Mouse (Mus musculus) cerebellum, postnatal 4 days (tissue): ENCODE measurements around the gene Gpr39.

Source experiments
- DNase-seq, 2 experiments: peaks; one replicate each; pipeline ENCODE4 v3.0.0; 2022; ENCODE audit warnings: low spot score in 2 of 2, mixed read lengths in 1 of 2

Gene Gpr39

GRCm38 (mm10) chr1:125694338-125694737 lies 17.5 kb downstream of the Gpr39 start:
- no peak for DNase-seq

- no peak for DNase-seq
Observed at GRCm38 (mm10) chr1:125701101-125701590, 24.4 kb downstream of the Gpr39 start.

GRCm38 (mm10) chr1:125701773-125702172 lies 25.0 kb downstream of the Gpr39 start:
- no peak for DNase-seq

DNA sequence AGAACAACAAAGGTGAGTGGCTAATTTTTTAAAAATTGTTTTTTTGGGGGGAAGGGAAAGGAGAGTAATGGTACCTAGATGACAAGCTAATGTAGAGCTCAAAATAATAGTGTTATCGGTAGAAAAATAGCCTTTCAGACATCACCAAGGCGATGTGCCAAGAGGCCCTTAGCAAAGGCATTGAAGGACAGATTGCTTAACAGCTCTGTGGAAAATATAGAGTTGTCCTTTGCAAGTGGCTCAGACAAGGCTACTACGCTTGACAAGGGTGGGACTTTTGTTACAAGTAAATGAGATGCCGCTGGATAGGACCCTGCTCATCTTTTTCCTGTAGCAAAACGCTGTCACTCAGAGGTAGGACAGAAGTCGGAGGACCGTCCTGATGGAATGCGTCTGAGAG lies 25.5 kb downstream of the Gpr39 start:
- no peak for DNase-seq

DNA sequence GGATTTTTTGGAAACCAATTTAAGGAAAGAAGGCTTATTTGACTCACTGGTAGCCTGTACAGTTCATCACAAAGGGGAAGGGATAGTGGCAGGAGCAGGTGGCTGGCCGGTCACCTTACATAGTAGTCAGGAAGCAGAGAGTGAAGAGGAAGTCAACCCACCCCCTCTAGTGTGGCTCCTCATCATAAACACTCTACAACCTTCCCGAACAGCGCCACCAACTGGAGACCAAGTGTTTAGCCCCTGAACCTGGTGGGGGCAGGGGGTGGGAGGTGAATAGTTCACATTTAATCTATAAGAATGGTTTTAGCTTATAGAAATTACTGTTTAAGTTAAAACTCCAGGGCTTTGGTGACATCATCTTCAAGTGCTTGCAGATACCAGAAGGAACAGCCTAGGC lies 28.6 kb downstream of the Gpr39 start:
- DNase-seq = no peak

GRCm38 (mm10) chr1:125715286-125715685 lies 38.5 kb downstream of the Gpr39 start:
- no peak for DNase-seq

- no peak for DNase-seq
Observed at GRCm38 (mm10) chr1:125716241-125716640, 39.4 kb downstream of the Gpr39 start.

DNA sequence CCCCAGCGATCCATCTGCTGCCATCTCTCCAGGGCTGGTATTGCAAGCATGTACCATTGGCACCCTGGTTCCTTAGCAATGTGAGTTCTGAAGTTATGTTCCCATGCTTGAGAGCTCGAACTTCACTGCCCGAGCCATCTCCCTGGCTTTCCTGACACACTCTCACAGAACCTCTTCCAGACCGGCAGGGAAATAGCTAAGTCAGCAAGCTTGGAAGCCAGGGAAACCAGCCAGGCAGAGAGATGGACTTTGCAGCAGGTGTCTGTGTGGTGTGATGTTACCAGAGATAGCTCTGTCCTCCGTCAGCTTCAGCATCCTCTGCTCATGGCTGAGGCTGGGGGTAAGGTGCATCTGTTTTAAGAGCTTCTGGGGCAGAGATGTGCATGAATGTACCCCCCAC lies 41.1 kb downstream of the Gpr39 start:
- DNase-seq = no peak

GRCm38 (mm10) chr1:125719127-125719526 lies 42.3 kb downstream of the Gpr39 start:
- no peak for DNase-seq

DNA sequence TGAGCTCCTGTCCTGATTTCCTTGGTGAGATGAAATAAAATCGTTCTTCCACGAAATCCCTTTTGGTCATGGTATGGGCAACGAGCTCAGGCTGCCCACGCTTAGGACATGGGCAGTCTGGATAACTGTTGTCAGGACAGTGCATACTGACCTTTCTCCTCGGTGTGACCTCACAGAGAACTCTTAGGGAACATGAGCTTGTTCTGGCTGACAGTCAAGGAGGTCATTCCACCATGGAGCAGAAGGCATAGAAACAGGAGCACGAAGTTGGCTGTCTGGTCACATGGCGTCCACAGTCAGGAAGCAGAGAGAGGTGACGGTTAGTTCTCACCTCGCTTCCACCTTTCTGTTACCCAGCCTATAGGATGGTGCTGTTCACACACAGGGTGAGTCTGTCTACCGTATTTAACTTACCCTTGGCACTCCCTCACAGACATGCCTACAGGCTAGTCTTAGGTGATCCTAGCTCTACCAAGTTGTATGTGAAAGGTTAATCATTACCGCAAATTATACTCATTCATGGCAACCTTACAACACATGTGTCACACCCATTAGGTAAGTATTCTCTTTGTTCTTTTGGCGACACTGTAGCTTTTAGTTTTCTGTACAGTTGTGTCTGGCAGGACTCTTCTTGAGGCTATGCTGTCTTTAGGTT lies 44.4 kb downstream of the Gpr39 start:
- DNase-seq = no peak

DNA sequence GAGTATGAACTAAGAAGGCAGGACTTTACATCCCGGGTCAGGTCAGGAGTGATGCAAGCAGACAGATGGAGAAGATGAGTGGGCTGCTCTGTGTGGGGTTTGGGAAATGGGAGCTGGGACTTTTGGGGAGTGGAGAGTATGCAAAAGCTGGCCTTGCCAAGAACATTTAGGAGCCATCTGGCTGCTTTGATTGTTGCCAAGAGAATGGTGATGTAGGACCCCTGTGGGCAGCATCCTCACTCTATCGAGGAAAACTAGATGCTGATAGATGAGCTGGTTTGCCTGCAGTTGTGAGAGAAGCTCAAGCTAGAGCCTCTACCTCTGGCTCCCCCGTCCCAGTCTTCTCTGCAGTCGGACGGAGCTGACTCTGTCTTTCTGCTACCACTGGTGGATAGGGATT lies 47.5 kb downstream of the Gpr39 start:
- DNase-seq = peak in 1 of 2 experiments; percentile 68

- DNase-seq = no peak
Observed at GRCm38 (mm10) chr1:125729025-125729565, 52.3 kb downstream of the Gpr39 start.

GRCm38 (mm10) chr1:125729731-125730536 lies 53.1 kb downstream of the Gpr39 start:
- DNase-seq = peak in 1 of 2 experiments; percentile 22

GRCm38 (mm10) chr1:125730537-125730880 lies 53.7 kb downstream of the Gpr39 start:
- no peak for DNase-seq

GRCm38 (mm10) chr1:125731854-125732253 lies 55.1 kb downstream of the Gpr39 start:
- no peak for DNase-seq

DNA sequence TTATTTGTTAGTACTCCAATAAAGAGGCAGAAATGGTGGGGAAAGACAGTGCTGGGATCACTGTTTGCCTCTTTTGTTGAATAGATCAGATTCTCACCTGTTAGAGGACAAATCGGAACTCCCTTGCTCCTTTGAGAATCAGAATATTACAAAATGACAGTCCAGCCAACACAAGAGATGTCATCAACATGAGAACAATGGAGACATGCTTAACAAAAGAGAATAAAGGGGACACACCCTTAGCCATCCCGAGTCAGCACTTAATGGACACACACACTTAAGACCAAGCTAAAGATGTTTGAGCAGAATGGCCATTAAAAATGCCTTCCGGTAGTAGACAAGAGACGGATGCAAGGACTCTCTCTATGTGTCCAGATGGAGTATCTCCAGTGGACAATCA lies 68.0 kb downstream of the Gpr39 start:
- no peak for DNase-seq

DNA sequence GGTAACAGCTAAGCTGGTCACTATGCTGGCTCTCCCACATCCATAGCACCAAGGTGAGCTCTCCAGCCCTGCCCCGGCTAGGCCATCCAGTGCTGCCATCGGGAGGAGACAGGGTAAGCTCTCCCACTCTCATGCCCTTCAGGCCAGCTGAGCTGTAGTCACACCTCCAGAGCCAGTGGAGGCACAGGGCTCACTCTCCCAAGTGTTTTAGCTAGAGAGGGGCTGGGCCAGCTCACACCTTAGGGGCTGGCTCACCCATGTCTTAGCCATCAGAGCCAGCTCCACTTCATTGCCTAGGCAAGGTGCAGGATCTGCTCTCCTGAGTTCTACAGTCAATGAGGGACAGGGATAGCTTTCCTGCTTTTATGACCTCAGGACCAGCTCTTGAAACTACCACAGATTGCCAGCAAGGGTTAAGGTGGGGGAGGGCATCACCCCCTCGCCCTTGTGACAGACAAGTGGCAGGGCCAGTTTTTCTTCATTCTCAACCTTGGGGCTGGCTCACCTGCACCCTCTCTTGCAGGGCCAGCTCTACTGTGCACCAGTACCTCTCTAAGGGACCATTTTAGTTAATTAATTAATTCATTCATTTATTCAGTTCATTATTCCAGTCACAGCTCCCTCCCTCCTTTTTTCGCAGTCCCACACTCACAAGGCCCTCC lies 78.7 kb downstream of the Gpr39 start:
- DNase-seq = no peak

DNA sequence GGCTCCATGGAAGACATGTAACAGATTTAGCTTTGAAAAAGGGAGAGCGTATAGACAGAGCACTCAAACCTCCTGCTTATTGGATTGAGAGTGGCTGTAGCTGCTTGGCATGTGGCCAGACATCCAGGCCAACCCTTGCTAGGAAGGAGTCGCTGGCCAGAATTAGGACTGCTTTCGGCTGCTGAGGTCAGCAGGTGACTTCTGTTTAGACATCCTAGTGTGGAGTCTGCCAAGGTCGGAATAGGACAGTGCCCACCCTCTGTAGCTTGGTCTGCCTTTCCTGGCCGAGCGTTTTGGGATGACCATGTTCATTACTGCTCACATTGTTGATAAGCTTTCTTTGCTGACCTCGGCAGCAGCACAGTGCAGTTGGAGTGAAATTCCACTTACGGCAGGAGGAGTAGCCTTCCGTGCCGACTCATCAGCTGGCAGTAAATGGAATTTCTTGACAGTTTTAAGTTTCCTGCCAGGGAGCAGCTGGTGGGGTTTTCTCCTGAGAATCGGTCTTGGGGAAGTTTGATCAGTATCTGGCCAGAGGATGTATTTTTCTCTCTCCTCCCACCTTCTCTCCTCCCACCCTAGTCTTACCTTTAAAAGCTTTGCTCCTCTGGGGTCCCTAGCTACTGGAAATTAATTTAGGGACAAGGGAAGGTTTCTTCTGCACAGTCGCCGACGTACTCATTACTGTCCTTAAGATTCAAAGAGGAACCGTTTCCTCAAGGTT lies 83.3 kb downstream of the Gpr39 start:
- DNase-seq = peak; percentile 28 to 60

DNA sequence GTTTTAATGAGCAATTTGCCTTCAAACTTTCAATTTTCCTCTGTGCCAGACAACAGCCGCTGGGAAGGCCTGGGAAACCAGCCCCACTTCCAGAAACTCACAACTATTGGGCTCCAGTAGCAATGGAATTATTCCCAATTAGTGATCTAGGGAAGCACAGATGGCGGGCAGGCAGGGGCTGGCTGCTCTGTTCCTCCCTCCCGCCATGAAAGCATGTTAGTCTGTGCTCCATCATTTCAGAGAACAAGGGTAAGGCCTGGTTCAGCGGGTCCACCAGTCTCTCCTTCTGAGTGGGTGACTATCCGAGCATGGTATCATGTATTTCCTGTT lies 83.9 kb downstream of the Gpr39 start:
- DNase-seq = peak in 1 of 2 experiments; percentile 13

GRCm38 (mm10) chr1:125762076-125762475 lies 85.3 kb downstream of the Gpr39 start:
- DNase-seq = peak in 1 of 2 experiments; percentile 3

DNA sequence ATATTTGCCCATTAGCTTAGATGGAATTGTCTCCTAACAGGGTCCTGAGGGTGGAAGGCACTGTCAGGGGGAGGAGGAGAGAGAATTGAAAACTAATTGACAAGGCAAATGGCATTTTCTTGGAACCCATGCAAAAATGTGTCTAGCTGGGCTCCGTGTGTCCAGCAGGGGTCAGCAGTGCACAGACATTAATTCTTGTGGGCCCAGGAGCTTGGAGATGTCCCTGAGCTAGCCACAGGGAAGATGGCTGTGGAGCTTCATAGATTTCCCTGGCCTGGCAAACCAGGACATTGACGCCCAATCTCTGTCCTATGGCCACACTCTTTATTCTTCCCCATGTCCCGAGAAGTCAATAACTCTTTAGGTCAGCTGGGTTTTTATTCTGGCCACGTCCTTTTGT lies 113.0 kb downstream of the Gpr39 start:
- peak; percentile 65 to 74 for DNase-seq

DNA sequence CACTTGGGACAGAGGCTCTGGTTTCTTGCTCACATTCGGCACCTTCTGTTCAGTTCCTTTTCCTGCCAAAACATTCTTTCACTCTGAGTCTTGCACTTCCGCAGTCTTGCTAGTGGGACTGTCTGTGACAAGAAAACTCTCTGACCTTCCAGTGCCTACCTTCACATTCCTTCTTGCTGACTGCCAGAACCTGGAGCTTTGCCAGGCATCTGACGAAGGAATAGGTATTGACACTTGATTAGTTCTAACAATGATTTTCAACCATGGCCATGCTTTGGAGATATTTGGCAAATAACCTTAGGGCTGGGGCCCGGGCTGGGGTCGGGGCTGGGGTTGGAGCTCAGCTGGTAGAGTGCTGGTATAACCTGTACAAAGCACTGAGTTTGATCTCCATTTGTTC lies 123.7 kb downstream of the Gpr39 start:
- DNase-seq = no peak
